Mouse (Mus musculus): ENCODE measurements at regions not wholly inside any gene's neighbourhood (a gene's known extent, or its start where the extent isn't known, plus 50 kb on each side); places are given as distances from the start of the nearest gene placed in this dataset.

DNA sequence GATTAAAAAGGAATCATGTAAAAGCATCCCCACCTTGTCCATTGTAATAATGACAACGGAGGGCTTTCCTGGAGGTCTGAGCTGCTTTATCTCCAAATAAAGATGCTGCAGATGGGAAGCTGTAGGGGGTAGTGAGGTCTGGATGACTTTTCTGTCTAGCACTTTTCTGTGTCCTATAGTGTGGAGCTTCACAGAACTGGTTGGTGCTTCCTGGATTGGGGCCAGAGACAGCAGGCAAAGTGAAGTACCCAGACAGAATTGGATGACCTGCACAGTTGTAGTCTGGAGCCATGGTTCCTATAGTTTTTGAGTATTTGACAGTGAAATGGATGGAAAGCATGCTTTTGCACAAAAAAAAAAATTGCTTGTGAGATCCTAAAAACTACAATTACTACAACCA, 684.7 kb upstream of the Gm5150 start:
- TF ChIP-seq CTCF (IDR thresholded peaks at IDR 0.05; ENCODE audit: borderline replicate concordance, extremely low read depth, insufficient read depth, insufficient read length) = no peak
- TF ChIP-seq POLR2A (IDR thresholded peaks at IDR 0.05; ENCODE audit: borderline replicate concordance, extremely low read depth, insufficient read depth, insufficient read length, poor library complexity, severe bottlenecking) = no peak

All from brain, embryonic 14.5 days (tissue).